Mouse (Mus musculus): ENCODE measurements at regions not wholly inside any gene's neighbourhood (a gene's known extent, or its start where the extent isn't known, plus 50 kb on each side); places are given as distances from the start of the nearest gene placed in this dataset.

GRCm38 (mm10) chr14:24769451-24769850 is 282.5 kb downstream of the Rps24 start:
- DNase-seq (ENCODE audit: low read depth, low spot score) = no peak

DNA sequence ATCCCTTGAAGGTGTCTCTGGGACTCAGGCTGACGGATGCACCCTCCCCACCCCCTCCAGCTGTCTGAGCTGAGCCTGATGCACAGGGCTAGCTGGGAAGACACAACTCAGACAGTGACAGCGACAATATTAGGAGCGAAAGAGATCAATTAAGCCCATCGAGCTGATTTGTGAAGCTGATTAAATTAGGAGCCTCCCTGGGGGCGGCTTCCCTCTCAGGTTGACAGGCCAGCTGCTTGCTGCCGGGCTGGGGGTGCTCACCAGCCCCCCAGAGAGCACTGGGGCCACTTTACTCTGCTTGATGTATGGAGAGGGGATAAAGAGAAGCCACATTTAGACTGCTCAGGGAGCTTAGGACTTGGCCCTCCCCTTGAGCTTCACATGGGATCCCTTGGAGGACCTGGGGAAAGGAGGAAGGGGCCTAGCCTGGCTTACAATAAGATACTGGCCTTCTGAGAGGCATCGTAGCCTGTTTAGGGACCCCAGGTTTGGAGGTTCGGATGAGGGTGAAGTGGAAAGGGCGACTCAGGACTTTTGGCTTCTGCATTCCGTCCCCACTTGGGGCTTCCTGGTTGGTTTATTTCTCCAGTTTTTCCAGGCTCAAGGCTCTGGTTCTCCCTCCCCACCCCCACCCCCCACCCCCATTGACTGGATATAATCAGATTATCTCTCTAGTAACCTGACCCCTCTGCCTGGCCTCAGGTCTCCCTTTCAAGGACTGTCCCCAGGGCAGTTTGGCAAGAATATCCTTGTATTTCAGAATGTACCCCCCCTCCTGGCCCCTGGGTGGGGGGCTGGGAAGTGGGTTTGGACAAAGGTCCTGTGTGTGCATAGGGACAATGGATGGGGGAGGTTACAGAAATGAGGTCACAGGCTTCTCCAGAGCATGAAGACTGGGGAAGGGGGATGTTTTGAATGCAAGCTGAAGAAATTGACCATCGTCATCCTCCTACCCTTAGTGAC is 283.4 kb downstream of the Rps24 start:
- DNase-seq (ENCODE audit: low read depth, low spot score) = no peak

GRCm38 (mm10) chr14:24771663-24772062 is 284.7 kb downstream of the Rps24 start:
- no peak for DNase-seq (ENCODE audit: low read depth, low spot score)

DNA sequence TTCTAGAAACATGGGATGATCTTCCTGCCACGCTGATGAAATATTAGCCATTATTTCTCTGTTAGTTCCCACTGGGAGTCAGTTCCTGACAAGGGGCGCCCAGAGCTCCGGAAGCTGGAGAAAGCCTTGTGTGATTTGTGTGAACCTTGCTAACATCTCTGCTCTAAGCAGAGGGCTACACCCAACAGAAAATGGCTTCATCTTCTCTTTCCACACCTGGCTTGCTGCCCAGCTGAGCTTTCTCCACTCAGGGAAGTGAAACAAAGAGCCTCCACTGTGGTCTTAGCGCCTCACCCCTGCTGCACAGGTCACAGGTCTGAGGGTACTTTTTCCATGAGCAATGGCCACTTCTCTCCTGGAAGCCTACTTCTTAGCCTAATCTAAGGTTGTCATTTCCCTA is 285.2 kb downstream of the Rps24 start:
- no peak for DNase-seq (ENCODE audit: low read depth, low spot score)

DNA sequence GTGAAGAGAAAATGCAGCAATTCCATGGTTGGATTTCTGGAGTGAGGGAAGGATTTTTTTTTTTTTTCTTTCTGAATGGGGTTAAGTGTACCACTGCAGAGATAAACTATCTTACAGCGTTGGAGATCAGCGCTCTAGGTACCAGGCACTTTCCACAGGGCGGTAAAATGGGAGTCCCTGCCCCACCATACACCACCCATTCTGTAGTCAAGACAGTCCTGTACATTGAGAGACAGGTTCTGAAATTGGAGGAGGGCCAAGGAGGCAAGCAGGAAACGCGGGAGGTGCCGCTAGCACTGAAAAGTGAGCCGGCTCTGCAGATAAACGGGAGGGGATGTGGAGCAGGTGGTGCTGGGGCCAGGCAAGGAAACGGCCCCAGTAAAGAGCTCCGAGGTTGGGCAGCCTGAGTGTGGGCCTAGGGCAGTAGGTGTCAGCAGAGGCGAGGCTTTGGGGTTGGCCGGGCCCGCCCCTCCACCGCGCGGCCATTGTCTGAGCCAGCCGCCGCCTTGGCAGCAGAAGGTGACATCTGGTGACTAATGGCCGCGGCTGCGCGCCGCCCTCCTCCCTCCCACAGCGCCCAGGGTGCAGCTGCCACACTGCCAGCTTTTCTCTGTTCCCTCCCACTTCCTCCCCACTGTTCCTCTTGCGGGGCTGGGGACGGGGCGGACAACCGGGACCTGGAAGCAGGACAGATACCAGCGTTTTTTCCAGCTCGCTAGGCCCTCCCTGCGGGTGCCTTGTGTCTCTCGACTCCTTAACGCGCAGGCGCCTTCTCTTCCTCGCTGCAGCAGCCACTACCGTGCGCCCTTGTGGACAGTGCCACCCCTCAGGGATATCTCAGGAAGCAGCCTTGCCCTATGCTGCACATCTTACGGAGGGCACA is 292.1 kb downstream of the Rps24 start:
- DNase-seq (ENCODE audit: low read depth, low spot score) = peak; percentile 80

GRCm38 (mm10) chr14:24781674-24782073 is 294.7 kb downstream of the Rps24 start:
- peak; percentile 26 for DNase-seq (ENCODE audit: low read depth, low spot score)

GRCm38 (mm10) chr14:24783889-24784288 is 297.0 kb downstream of the Rps24 start:
- DNase-seq (ENCODE audit: low read depth, low spot score) = no peak

DNA sequence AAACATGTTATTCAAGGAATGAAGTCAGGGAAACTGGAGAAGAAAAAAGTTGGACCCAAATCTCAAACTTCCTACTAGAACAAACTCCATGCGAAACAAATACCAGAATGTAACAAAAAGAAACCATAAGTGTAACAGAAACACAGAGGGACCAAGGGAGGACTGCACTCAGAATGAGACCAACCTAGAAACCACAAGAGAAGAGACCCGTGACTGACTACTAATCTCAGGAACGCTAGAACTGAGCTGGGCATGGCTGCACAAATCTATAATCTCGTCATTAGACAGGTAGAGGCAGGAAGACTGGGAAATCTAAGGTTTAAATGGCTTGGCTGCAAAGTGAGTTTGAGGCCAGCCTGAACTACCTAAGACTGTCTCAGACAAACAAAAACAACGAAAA is 298.5 kb downstream of the Rps24 start:
- DNase-seq (ENCODE audit: low read depth, low spot score) = no peak

- no peak for DNase-seq (ENCODE audit: low read depth, low spot score)
Observed at GRCm38 (mm10) chr14:24793375-24794285, 306.7 kb downstream of the Rps24 start.

DNA sequence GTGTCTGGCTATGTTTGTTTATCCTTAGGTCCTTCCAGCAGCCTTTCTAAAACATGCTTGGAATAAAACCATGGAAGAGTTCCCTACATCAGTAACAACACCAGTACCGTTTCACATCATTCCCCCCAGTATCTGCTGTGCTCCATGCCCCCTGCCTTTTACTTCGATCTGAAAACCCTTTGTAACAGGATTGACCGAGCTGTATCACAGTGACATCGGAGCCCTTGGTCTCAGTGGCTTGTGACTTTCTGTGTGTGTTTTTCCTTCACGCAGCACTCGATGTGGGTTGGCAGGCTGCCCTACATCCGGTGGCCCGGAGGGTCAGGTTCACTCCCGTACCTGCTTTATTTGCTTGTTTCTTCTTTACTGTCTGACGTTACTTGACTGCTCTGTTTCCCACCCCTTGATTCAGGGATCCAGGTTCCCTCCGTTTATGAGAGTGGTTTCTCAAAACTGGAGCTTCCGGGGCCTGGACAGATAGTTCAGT is 307.5 kb downstream of the Rps24 start:
- no peak for DNase-seq (ENCODE audit: low read depth, low spot score)

- no peak for DNase-seq (ENCODE audit: low read depth, low spot score)
Observed at GRCm38 (mm10) chr14:24797494-24797893, 310.6 kb downstream of the Rps24 start.

- DNase-seq (ENCODE audit: low read depth, low spot score) = no peak
Observed at GRCm38 (mm10) chr14:24798066-24798465, 311.1 kb downstream of the Rps24 start.

GRCm38 (mm10) chr14:24803001-24803655 is 316.2 kb downstream of the Rps24 start:
- no peak for DNase-seq (ENCODE audit: low read depth, low spot score)

- DNase-seq (ENCODE audit: low read depth, low spot score) = no peak
Observed at GRCm38 (mm10) chr14:24807061-24807460, 320.1 kb downstream of the Rps24 start.

- no peak for DNase-seq (ENCODE audit: low read depth, low spot score)
Observed at GRCm38 (mm10) chr14:24822876-24823567, 336.1 kb downstream of the Rps24 start.

GRCm38 (mm10) chr14:24824351-24824750 is 337.4 kb downstream of the Rps24 start:
- DNase-seq (ENCODE audit: low read depth, low spot score) = no peak

GRCm38 (mm10) chr14:24825722-24826386 is 338.9 kb downstream of the Rps24 start:
- no peak for DNase-seq (ENCODE audit: low read depth, low spot score)

GRCm38 (mm10) chr14:24826471-24827337 is 339.8 kb downstream of the Rps24 start:
- DNase-seq (ENCODE audit: low read depth, low spot score) = no peak

Measured in R1 (cell line).